Mouse (Mus musculus) hindbrain, postnatal 0 days (tissue): ENCODE results near the gene Hdac9. TPM values are rescaled to one million over a fixed set of nuclear protein-coding genes. Genes with fewer than 3 reads are reported as not detected.

ENCODE experiments used
- ATAC-seq: fragments of 200-750 bp; cut with Nextera tagmentation; 2 replicates; pipeline ENCODE4 v1.8.0; 2017; ENCODE audit warnings: mild to moderate bottlenecking, moderate TSS enrichment, moderate library complexity
- DNase-seq: peaks from one replicate; pipeline ENCODE4 v3.0.0-alpha.2; 2015; ENCODE audit warnings: low spot score
- H3K27ac ChIP-seq: fragments of 300-500 bp; sonication (generic); 2 replicates; pipeline ENCODE4 v1.5.1; 2014; ENCODE audit warnings: mild to moderate bottlenecking
- H3K27me3 ChIP-seq: fragments of 300-500 bp; sonication (generic); 2 replicates; pipeline ENCODE4 v1.6.1; 2014; ENCODE audit warnings: low read length, mixed read lengths; ENCODE audit not compliant: insufficient read depth
- H3K36me3 ChIP-seq: fragments of 300-500 bp; sonication (generic); 2 replicates; pipeline ENCODE4 v1.6.1; 2014; ENCODE audit warnings: low read length, mixed read lengths; ENCODE audit not compliant: insufficient read depth
- H3K4me1 ChIP-seq: fragments of 300-500 bp; sonication (generic); 2 replicates; pipeline ENCODE4 v1.6.1; 2014; ENCODE audit warnings: antibody characterized with exemption, low read length, mixed read lengths; ENCODE audit not compliant: insufficient read depth
- H3K4me2 ChIP-seq: fragments of 300-500 bp; sonication (generic); 2 replicates; pipeline ENCODE4 v1.6.1; 2014; ENCODE audit warnings: low read depth, mild to moderate bottlenecking, low read length, moderate library complexity, mixed read lengths
- H3K4me3 ChIP-seq: fragments of 300-500 bp; sonication (generic); 2 replicates; pipeline ENCODE4 v1.5.1; 2014; ENCODE audit warnings: low read length
- H3K9ac ChIP-seq: fragments of 300-500 bp; sonication (generic); replicated peaks from 2 replicates; pipeline ENCODE4 v1.6.1; 2014; ENCODE audit warnings: mild to moderate bottlenecking, low read length, moderate library complexity, mixed read lengths
- H3K9me3 ChIP-seq: fragments of 300-500 bp; sonication (generic); 2 replicates; pipeline ENCODE4 v1.6.1; 2016; ENCODE audit warnings: low read length, mixed read lengths
- CTCF ChIP-seq: IDR thresholded peaks from 2 replicates; pipeline ENCODE4 v1.5.1; 2016; ENCODE audit warnings: antibody characterized with exemption, control low read depth, low read depth
- WGBS: fragments of 180-500 bp; shearing (Covaris S2); extraction: QIAGEN DNeasy Blood & Tissue Kit; methylation state at CpG from one replicate; pipeline ENCODE4 v1.1.7; 2014; 5-methylcytosine and 5-hydroxymethylcytosine counted together
- polyA plus RNA-seq: library from polyadenylated mRNA; unstranded; fragments of >200 nt; fragmentation: Nextera tagmentation; extraction: Ambion mirVana; gene quantifications from 2 replicates; pipeline ENCODE4 v1.2.1, GENCODE M21; 2015
- total RNA-seq: library from RNA; depleted of rRNA; stranded (reverse); fragments of >200 nt; gene quantifications from 2 replicates; pipeline ENCODE4 v1.2.3, GENCODE M21; 2014

The Hdac9 gene
- total and polyA plus RNA-seq, 2 experiments from 2014 or later, result 12.2 to 14.8 TPM

DNA sequence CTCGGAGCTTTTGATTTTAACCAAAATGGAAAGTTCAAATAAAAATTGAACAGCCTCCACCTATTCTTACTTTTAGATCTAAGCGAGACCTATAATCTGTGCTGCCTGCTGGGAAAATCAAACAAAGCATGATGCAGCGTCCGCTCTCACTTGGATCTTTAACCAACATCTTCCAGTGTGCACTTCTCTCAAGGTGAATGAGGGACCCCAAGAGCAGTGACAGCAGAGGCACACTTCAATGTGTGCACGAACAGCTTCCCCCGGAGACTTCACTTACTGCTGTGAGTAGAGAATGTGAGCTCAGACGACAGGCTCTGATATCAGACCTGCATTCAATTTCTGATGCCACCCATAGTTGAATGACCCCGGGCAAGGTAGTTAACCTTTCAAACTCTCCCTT, 16.7 kb downstream of the Hdac9 start:
- Histone ChIP-seq H3K27ac (no peak overlapping the region), H3K36me3 (no peaks in the 10 kb centered on the region), H3K4me1 (no peaks in the 10 kb centered on the region), H3K4me3 (no peak overlapping the region), H3K4me2 (no peak overlapping the region), H3K27me3 (no peaks in the 10 kb centered on the region; the same call in 1 of the 2 replicates), H3K9me3 (no peaks in the 10 kb centered on the region), H3K9ac (no peak overlapping the region)
- DNase-seq (no peak), ATAC-seq (no peak)
- TF ChIP-seq CTCF, result no peak
- whole genome bisulfite sequencing, result 63% methylated on average over 8 of the region's 8 CpGs

DNA sequence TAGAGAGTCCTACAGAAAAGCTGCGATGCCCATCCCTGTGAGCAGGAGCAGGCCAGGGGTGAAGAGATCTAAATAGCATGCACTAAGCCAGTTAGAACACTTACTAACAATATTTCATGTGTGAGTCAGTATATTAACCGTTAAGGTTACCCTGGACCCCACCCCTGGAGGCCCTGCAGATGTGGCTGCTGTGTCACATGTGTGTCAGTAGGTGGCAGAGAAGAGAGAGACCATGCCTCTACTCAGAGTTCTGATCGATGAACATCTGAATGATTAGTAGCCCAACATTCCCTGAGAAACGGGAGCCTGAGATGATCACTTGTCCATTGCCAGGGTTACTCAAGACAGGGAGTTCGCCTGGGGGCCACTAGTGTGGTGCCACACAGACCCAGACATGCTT, 22.0 kb downstream of the Hdac9 start:
- no peaks in the 10 kb centered on the region for H3K27me3 ChIP-seq
- no peak overlapping the region for H3K9ac ChIP-seq
- H3K4me1 ChIP-seq, result no peaks in the 10 kb centered on the region
- H3K36me3 ChIP-seq, result no peaks in the 10 kb centered on the region
- no peak for ATAC-seq
- no peak overlapping the region for H3K27ac ChIP-seq
- H3K4me3 ChIP-seq, result no peak overlapping the region
- no peak for TF ChIP-seq CTCF
- 86% methylated on average over 5 of the region's 5 CpGs for WGBS
- H3K9me3 ChIP-seq, result no peaks in the 10 kb centered on the region
- H3K4me2 ChIP-seq, result no peak overlapping the region
- DNase-seq, result no peak

DNA sequence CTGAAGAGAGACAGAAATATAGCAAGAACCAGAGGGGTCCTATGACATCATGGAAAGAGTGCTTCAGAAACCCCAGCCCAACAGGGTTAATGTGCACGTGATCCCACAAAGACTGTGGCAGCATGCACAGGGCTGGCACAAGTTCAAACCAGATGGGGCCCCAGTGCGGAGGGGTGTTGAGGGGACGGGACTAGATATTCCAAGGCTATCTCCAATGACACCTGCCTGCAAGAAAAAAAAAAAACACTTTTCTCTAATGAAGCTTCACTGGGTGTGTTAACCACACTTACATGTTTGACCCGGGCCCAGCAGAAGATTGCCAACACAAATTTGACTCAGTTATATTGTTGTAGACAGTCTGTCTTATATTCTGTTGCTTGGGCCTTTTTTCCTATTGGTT, 28.2 kb downstream of the Hdac9 start:
- Histone ChIP-seq H3K27ac (no peak overlapping the region), H3K4me3 (no peak overlapping the region), H3K36me3 (no peaks in the 10 kb centered on the region)

DNA sequence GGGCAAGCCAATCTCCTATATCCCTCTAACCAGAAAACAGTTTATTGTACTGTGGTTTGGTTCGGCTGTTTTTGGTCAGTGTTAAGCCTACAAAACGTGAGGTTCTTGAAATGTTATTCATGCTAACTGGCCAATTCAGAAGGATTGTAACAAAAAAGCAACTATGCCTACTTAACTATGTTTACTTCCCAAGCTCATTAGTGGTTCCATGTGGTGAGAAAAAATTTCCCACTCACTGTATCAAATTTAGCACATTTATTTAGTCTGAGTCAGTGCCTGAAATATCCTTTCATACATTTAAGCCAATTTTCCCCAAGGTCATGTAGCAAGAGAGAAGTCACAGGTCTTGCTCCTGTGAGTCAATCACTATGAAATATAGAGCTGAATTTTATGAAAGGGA, 42.0 kb downstream of the Hdac9 start:
- Histone ChIP-seq H3K9me3 (no peaks in the 10 kb centered on the region), H3K27ac (no peak overlapping the region), H3K4me3 (no peak overlapping the region), H3K9ac (no peak overlapping the region), H3K4me2 (no peak overlapping the region), H3K36me3 (no peaks in the 10 kb centered on the region), H3K4me1 (no peaks in the 10 kb centered on the region), H3K27me3 (no peaks in the 10 kb centered on the region)
- no peak for TF ChIP-seq CTCF
- no peak for DNase-seq
- 67% methylated on average over 2 of the region's 2 CpGs for WGBS
- no peak for ATAC-seq

More for the DNA sequence above, 28.2 kb downstream of the Hdac9 start:
- no peaks in the 10 kb centered on the region for H3K9me3 ChIP-seq
- 69% methylated on average over 4 of the region's 4 CpGs for WGBS
- H3K4me2 ChIP-seq, result no peak overlapping the region
- no peak for TF ChIP-seq CTCF
- H3K4me1 ChIP-seq, result no peaks in the 10 kb centered on the region
- DNase-seq, result no peak
- no peak for ATAC-seq
- H3K27me3 ChIP-seq, result no peaks in the 10 kb centered on the region
- no peak overlapping the region for H3K9ac ChIP-seq

DNA sequence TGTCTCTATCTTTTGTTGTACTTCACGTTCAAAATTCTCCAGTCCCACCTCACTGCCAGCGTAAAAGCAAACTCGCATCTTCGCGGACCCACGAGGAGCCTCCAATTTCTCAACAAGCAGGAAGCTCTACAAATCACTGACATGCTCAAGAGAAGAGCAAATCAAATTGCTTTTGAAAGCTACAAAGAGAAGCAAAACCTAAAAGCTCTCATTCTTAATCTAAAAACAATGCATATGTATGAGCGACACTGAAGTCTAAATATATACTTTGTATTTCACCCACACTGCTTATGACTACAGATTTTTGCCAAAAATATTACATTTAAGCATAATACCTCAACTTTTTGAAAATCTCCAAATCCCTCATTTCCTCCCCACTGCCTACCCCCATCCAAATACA, 45.9 kb downstream of the Hdac9 start:
- DNase-seq, result no peak

DNA sequence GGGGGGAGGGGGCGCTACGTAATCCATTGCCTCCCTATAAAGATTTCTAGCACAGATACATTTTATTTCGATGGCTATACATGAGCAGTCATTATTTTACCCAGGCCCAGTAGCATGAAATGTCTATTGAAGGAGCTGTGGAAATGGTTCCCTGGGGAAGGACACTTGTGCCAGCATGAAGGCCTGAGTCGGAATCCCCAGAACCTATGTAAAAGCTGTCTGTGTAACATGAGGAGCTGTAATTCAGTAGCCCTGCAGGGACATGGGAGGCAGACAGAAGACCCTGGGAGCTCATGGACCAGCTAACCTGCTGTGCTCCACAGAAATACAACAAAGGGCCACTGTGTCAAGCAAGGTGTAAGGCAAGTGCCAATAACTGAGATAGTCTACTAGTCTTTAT, 75.7 kb downstream of the Hdac9 start:
- H3K9ac ChIP-seq, result no peak overlapping the region
- H3K4me1 ChIP-seq, result no peaks in the 10 kb centered on the region
- H3K36me3 ChIP-seq, result no peaks in the 10 kb centered on the region
- H3K4me2 ChIP-seq, result no peak overlapping the region
- DNase-seq (no peak), ATAC-seq (no peak)
- H3K27me3 ChIP-seq, result no peaks in the 10 kb centered on the region
- no peak for TF ChIP-seq CTCF
- no peaks in the 10 kb centered on the region for H3K9me3 ChIP-seq
- no peak overlapping the region for H3K27ac ChIP-seq
- H3K4me3 ChIP-seq, result no peak overlapping the region
- 75% methylated on average over 4 of the region's 4 CpGs for WGBS

More for the DNA sequence above, 45.9 kb downstream of the Hdac9 start:
- H3K36me3 ChIP-seq, result no peaks in the 10 kb centered on the region
- H3K9ac ChIP-seq, result no peak overlapping the region
- no peaks in the 10 kb centered on the region for H3K9me3 ChIP-seq
- H3K4me2 ChIP-seq, result no peak overlapping the region
- no peak overlapping the region for H3K27ac ChIP-seq
- ATAC-seq, result no peak
- WGBS, result 59% methylated on average over 7 of the region's 7 CpGs
- H3K27me3 ChIP-seq, result no peaks in the 10 kb centered on the region
- H3K4me1 ChIP-seq, result no peaks in the 10 kb centered on the region
- H3K4me3 ChIP-seq, result no peak overlapping the region
- no peak for TF ChIP-seq CTCF

DNA sequence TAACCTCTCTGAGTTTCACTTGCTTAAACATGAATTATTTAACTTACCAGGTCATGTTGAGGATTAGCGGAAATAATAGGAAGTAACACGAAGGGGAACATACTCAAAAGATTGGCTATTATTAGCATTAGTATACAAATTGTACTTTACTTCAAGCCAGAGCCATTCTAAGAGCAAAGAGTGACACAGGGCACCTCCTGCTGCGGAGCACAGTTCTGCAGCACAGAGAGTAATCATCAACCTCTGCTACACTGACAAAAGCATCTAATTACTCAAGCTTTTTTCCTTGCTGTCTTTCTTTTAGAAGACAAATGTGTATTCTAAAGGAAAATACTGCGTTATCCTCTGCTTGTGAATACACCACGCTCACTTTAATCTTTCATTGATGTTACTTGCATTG, 79.6 kb downstream of the Hdac9 start:
- Histone ChIP-seq H3K27ac (no peak overlapping the region), H3K4me2 (no peak overlapping the region), H3K4me1 (no peaks in the 10 kb centered on the region), H3K9ac (no peak overlapping the region), H3K9me3 (no peaks in the 10 kb centered on the region), H3K36me3 (no peaks in the 10 kb centered on the region), H3K4me3 (no peak overlapping the region), H3K27me3 (no peaks in the 10 kb centered on the region)
- ATAC-seq, result no peak
- TF ChIP-seq CTCF, result no peak
- WGBS, result 26% methylated on average over 5 of the region's 5 CpGs
- no peak for DNase-seq
